In genomic region chr13:12105231-12105829, GRCm38 (mm10) we compare ENCODE assay signal across 8 mouse cellular contexts. TPM values are rescaled to one million over a fixed set of nuclear protein-coding genes. Genes with fewer than 3 reads are reported as not detected.
DNase-seq lines count a peak whose midpoint lies in the region; ATAC-seq and TF ChIP-seq lines count a peak whose summit lies in the region.

No protein-coding gene starts in this region.

- H3K4me1 ChIP-seq in heart, adult 2 months (ENCODE audit: control insufficient read depth, insufficient read depth, low read length), result no peaks in the 10 kb centered on the region
- peaks cover 19% of the 10 kb centered on the region for H3K4me1 ChIP-seq in forebrain, embryonic 10.5 days
- peaks cover 10% of the 10 kb centered on the region for H3K4me1 ChIP-seq in limb, embryonic 12.5 days (replicated peaks)
- peaks cover 7% of the 10 kb centered on the region; the same call in 1 of the 2 replicates for H3K4me1 ChIP-seq in stomach, embryonic 15.5 days

- no peak for ATAC-seq in limb, embryonic 12.5 days (ENCODE audit: insufficient number of reproducible peaks, insufficient read depth, low FRiP score, low TSS enrichment, low read depth)
- ATAC-seq in stomach, embryonic 15.5 days (ENCODE audit: insufficient read depth, low FRiP score, low read depth), result no peak

- TF ChIP-seq POLR2A in heart, adult 2 months (IDR thresholded peaks at IDR 0.05; ENCODE audit: insufficient read depth, low read depth, low read length), result no peak

- H3K79me2 ChIP-seq in heart, adult 2 months (replicated peaks; ENCODE audit: control insufficient read depth, insufficient read depth, low read length), result no peaks in the 10 kb centered on the region; the same call in 1 of the 2 replicates

- peak overlapping the region; percentile 88 for H3K9ac ChIP-seq in heart, adult 2 months (ENCODE audit: low read depth, low read length)
- no peak overlapping the region for H3K9ac ChIP-seq in limb, embryonic 12.5 days (replicated peaks)
- no peak overlapping the region for H3K9ac ChIP-seq in stomach, embryonic 15.5 days

- no peaks in the 10 kb centered on the region for H3K27me3 ChIP-seq in heart, adult 2 months (ENCODE audit: control insufficient read depth, insufficient read depth, low read length)
- peaks cover 69% of the 10 kb centered on the region for H3K27me3 ChIP-seq in forebrain, embryonic 10.5 days (ENCODE audit: poor library complexity, severe bottlenecking)
- peaks cover 70% of the 10 kb centered on the region for H3K27me3 ChIP-seq in limb, embryonic 12.5 days
- H3K27me3 ChIP-seq in stomach, embryonic 15.5 days (replicated peaks), result peaks cover 27% of the 10 kb centered on the region

- peak overlapping the region; percentile 99 for H3K4me2 ChIP-seq in limb, embryonic 12.5 days
- H3K4me2 ChIP-seq in stomach, embryonic 15.5 days, result peak overlapping the region; percentile 91

- 6% methylated on average over 17 of the region's 17 CpGs for WGBS in heart, adult 2 months
- WGBS in forebrain, embryonic 10.5 days, result 5% methylated on average over 17 of the region's 17 CpGs
- WGBS in limb, embryonic 12.5 days, result 7% methylated on average over 17 of the region's 17 CpGs
- 10% methylated on average over 17 of the region's 17 CpGs for WGBS in stomach, embryonic 15.5 days

- no peak for TF ChIP-seq CTCF in heart, adult 2 months (IDR thresholded peaks at IDR 0.05)

- no peaks in the 10 kb centered on the region for H3K9me3 ChIP-seq in forebrain, embryonic 10.5 days
- H3K9me3 ChIP-seq in limb, embryonic 12.5 days, result no peaks in the 10 kb centered on the region
- H3K9me3 ChIP-seq in stomach, embryonic 15.5 days, result no peaks in the 10 kb centered on the region

- peak overlapping the region; percentile 61 for H3K4me3 ChIP-seq in heart, adult 2 months
- peak overlapping the region; percentile 74 for H3K4me3 ChIP-seq in forebrain, embryonic 10.5 days
- peak overlapping the region; percentile 74 for H3K4me3 ChIP-seq in limb, embryonic 12.5 days (replicated peaks)
- peak overlapping the region; percentile 55 for H3K4me3 ChIP-seq in stomach, embryonic 15.5 days (replicated peaks)

- H3K36me3 ChIP-seq in heart, adult 2 months (ENCODE audit: control insufficient read depth, insufficient read depth, low read length), result no peaks in the 10 kb centered on the region
- no peaks in the 10 kb centered on the region for H3K36me3 ChIP-seq in forebrain, embryonic 10.5 days (replicated peaks)
- no peaks in the 10 kb centered on the region for H3K36me3 ChIP-seq in limb, embryonic 12.5 days
- no peaks in the 10 kb centered on the region for H3K36me3 ChIP-seq in stomach, embryonic 15.5 days

- DNase-seq in heart, adult 2 months, result no peak
- DNase-seq in heart, postnatal 25 days (ENCODE audit: low spot score), result no peak
- DNase-seq in R1 (ENCODE audit: low read depth, low spot score), result peak; percentile 18
- DNase-seq in forebrain, embryonic 10.5 days (ENCODE audit: extremely low spot score, low spot score), result no peak
- no peak for DNase-seq in thymus, postnatal 0 days (ENCODE audit: low spot score)
- no peak for DNase-seq in retina, embryonic 14.5 days (ENCODE audit: low spot score)

- peak overlapping the region; percentile 92 for H3K27ac ChIP-seq in heart, adult 2 months
- H3K27ac ChIP-seq in forebrain, embryonic 10.5 days, result no peak overlapping the region
- H3K27ac ChIP-seq in limb, embryonic 12.5 days, result no peak overlapping the region
- H3K27ac ChIP-seq in stomach, embryonic 15.5 days, result no peak overlapping the region

- no peak for TF ChIP-seq EP300 in heart, adult 2 months (IDR thresholded peaks at IDR 0.05; ENCODE audit: insufficient read depth, low read depth, low read length)

- intact Hi-C loops in heart, adult 2 months (cut with DNase I), result no loop called here
- intact Hi-C loops in heart, postnatal 25 days (cut with DNase I), result no loop called here

RNA-seq across cellular contexts. Expression of gene Ryr2, which starts 1.4 kb away (rescaled TPM):
- 1,000 to 10,000 TPM in 1 of 2 experiments, 100 to 1,000 TPM in 1; 877 to 1,020 TPM for total RNA-seq in heart, adult 2 months (2021)
- 127 and 264 TPM in 2 replicates for polyA plus RNA-seq in heart, adult 2 months (2012; rRNA removed)
- 1,000 to 10,000 TPM in 1 of 2 experiments, 100 to 1,000 TPM in 1; 936 to 1,019 TPM for total RNA-seq in heart, postnatal 25 days (2021)
- 0.14 and 0.19 TPM in 2 replicates for polyA plus RNA-seq in forebrain, embryonic 10.5 days (2016; fragmentation: Nextera tagmentation; extraction: Ambion mirVana)
- polyA plus RNA-seq in limb, embryonic 12.5 days (2016; fragmentation: Nextera tagmentation; extraction: Ambion mirVana), result 0.28 and 0.35 TPM in 2 replicates
- polyA plus RNA-seq in stomach, embryonic 15.5 days (2015; fragmentation: Nextera tagmentation; extraction: Ambion mirVana), result 0.85 and 1.1 TPM in 2 replicates
- polyA plus RNA-seq in thymus, postnatal 0 days (2015; fragmentation: Nextera tagmentation; extraction: Ambion mirVana), result 0.21 and 0.68 TPM in 2 replicates

Comparison
In these comparisons a context has a peak if more than half of its experiments do, and no peak if none do; other contexts are left out.
1. RNA of gene Ryr2, which starts 1.4 kb away (polyA plus RNA-seq): 127 to 264 TPM in heart, adult 2 months; 0.85 to 1.1 TPM in stomach, embryonic 15.5 days, 0.21 to 0.68 TPM in thymus, postnatal 0 days, 0.28 to 0.35 TPM in limb, embryonic 12.5 days and 0.14 to 0.19 TPM in forebrain, embryonic 10.5 days; every median in the first group is over 10 times any median in the second.
2. Peak in every context shown above with its lines, with median percentiles within 50 percentile points of each other: H3K4me3 ChIP-seq.